Mouse (Mus musculus): Measurements from ENCODE around the gene Crtac1. TPM values are rescaled to one million over a fixed set of nuclear protein-coding genes. Genes with fewer than 3 reads are reported as not detected.

Gene Crtac1
- polyA plus RNA-seq (2016; fragmentation: Nextera tagmentation; extraction: Ambion mirVana), result 8.1 TPM in 2 replicates

- Histone ChIP-seq H3K27ac (replicated peaks) (peak within 1 kb of the TSS; percentile 86), H3K27me3 (peaks cover 62% of the 10 kb centered on the region)
- 0% methylated on average over 45 of the region's 88 CpGs for WGBS
Observed at GRCm38 (mm10) chr19:42431485-42432190, at the start of gene Crtac1. Crtac1 (minus strand) TSS chr19:42431783.

GRCm38 (mm10) chr19:42478303-42478702, 46.7 kb upstream of the Crtac1 start:
- Histone ChIP-seq H3K9ac (replicated peaks) (no peak overlapping the region), H3K4me1 (no peaks in the 10 kb centered on the region), H3K4me3 (no peak overlapping the region), H3K4me2 (replicated peaks) (no peak overlapping the region), H3K27me3 (no peaks in the 10 kb centered on the region; the same call in 1 of the 2 replicates), H3K36me3 (no peaks in the 10 kb centered on the region), H3K27ac (replicated peaks) (no peak overlapping the region), H3K9me3 (no peaks in the 10 kb centered on the region)
- ATAC-seq (ENCODE audit: low FRiP score, low read depth), result no peak
- WGBS, result 37% methylated on average over 12 of the region's 12 CpGs

More at GRCm38 (mm10) chr19:42431485-42432190, at the start of gene Crtac1:
- Histone ChIP-seq H3K36me3 (no peaks in the 10 kb centered on the region), H3K4me2 (replicated peaks) (peak within 1 kb of the TSS; percentile 75), H3K4me3 (peak within 1 kb of the TSS; percentile 64), H3K4me1 (peaks cover 17% of the 10 kb centered on the region), H3K9me3 (no peaks in the 10 kb centered on the region), H3K9ac (replicated peaks) (peak within 1 kb of the TSS; percentile 79)
- peak; percentile 96 for ATAC-seq (ENCODE audit: low FRiP score, low read depth)

DNA sequence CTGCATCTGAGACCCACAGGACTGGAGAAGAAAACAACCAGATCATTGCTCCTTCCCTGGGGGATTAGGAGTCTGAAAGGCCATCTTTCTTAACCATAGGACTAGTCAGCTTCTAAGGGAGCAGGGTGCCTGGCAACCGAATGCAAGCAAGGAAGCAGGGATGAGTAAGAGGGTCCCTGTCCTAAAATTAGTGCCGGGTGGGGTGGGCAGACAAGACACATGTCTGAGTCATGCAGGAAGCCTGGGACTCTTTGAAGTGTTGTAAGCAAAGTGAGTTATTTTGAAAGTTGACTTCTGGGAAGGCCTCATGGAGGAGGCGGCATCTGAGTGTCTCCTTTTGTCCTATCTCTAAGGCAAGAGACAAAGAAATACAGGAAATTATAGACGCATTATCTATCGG, 46.2 kb upstream of the Crtac1 start:
- no peak for ATAC-seq (ENCODE audit: low FRiP score, low read depth)
- Histone ChIP-seq H3K4me2 (replicated peaks) (no peak overlapping the region), H3K27ac (replicated peaks) (no peak overlapping the region), H3K27me3 (no peaks in the 10 kb centered on the region; the same call in 1 of the 2 replicates), H3K36me3 (no peaks in the 10 kb centered on the region), H3K9ac (replicated peaks) (no peak overlapping the region), H3K4me3 (no peak overlapping the region), H3K4me1 (no peaks in the 10 kb centered on the region), H3K9me3 (no peaks in the 10 kb centered on the region)
- WGBS, result 80% methylated on average over 5 of the region's 5 CpGs

DNA sequence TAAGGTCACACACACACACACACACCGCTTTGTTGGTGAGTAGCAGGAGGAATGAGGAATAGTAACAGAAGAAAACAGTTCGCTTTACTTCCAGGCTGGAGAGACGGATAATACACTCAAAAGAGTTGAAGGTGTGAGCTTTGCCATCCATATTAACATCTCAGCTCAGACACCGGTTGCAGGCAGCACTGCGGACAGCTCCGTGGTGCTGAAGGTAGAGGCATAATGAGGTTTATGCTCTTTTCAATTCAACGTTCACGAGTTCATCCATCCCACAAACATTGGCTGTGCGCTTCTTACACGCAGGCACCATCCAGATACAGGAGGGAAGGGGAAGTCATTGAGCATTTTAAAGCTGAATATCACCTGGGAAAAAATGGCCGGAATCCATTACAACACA, 41.2 kb upstream of the Crtac1 start:
- Histone ChIP-seq H3K4me3 (no peak overlapping the region), H3K4me2 (replicated peaks) (no peak overlapping the region), H3K27ac (replicated peaks) (no peak overlapping the region), H3K4me1 (peaks cover 4% of the 10 kb centered on the region; the same call in 1 of the 2 replicates), H3K9me3 (no peaks in the 10 kb centered on the region), H3K36me3 (no peaks in the 10 kb centered on the region), H3K27me3 (no peaks in the 10 kb centered on the region), H3K9ac (replicated peaks) (no peak overlapping the region)
- ATAC-seq (ENCODE audit: low FRiP score, low read depth), result no peak
- 34% methylated on average over 11 of the region's 11 CpGs for WGBS

- no peak overlapping the region for H3K4me3 ChIP-seq
- no peaks in the 10 kb centered on the region for H3K36me3 ChIP-seq
- H3K27ac ChIP-seq (replicated peaks), result no peak overlapping the region; the same call in 1 of the 2 replicates
- no peaks in the 10 kb centered on the region for H3K27me3 ChIP-seq
- H3K4me1 ChIP-seq, result peaks cover 4% of the 10 kb centered on the region; the same call in 1 of the 2 replicates
- no peak for ATAC-seq (ENCODE audit: low FRiP score, low read depth)
- no peaks in the 10 kb centered on the region for H3K9me3 ChIP-seq
- H3K4me2 ChIP-seq (replicated peaks), result no peak overlapping the region
- WGBS, result 60% methylated on average over 4 of the region's 4 CpGs
- H3K9ac ChIP-seq (replicated peaks), result no peak overlapping the region
Observed at GRCm38 (mm10) chr19:42471571-42471970, 40.0 kb upstream of the Crtac1 start.

GRCm38 (mm10) chr19:42461851-42462250, 30.3 kb upstream of the Crtac1 start:
- Histone ChIP-seq H3K27me3 (no peaks in the 10 kb centered on the region), H3K9ac (replicated peaks) (no peak overlapping the region), H3K9me3 (no peaks in the 10 kb centered on the region), H3K36me3 (no peaks in the 10 kb centered on the region), H3K4me3 (no peak overlapping the region), H3K4me1 (peaks cover 9% of the 10 kb centered on the region; the same call in 1 of the 2 replicates), H3K4me2 (replicated peaks) (no peak overlapping the region), H3K27ac (replicated peaks) (no peak overlapping the region)
- WGBS, result 53% methylated on average over 6 of the region's 6 CpGs
- no peak for ATAC-seq (ENCODE audit: low FRiP score, low read depth)

DNA sequence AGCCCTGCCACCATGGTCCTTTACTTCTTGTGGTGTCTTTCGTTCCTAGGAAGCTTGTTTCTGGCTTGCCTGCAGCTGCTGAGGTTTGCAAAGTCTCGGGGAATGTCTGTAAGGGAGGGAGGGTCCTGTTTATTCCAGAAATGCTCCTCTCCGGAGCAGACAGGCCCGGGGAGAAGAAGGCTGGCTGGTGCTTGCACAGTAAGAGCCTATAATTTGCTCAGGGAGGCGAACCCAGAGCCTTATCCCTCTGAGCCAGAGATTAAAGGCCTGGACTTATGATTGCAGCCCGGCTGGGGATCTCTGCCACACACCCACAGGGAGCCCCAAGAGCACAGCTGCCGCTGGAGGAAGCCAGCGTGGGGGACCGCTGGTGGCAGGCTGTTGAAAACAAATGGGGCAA, 29.8 kb upstream of the Crtac1 start:
- H3K27ac ChIP-seq (replicated peaks), result no peak overlapping the region
- no peak for ATAC-seq (ENCODE audit: low FRiP score, low read depth)
- WGBS, result 38% methylated on average over 9 of the region's 9 CpGs

GRCm38 (mm10) chr19:42459512-42459911, 27.9 kb upstream of the Crtac1 start:
- Histone ChIP-seq H3K9me3 (no peaks in the 10 kb centered on the region), H3K9ac (replicated peaks) (no peak overlapping the region), H3K4me1 (peaks cover 9% of the 10 kb centered on the region; the same call in 1 of the 2 replicates), H3K36me3 (no peaks in the 10 kb centered on the region), H3K4me2 (replicated peaks) (no peak overlapping the region), H3K27me3 (no peaks in the 10 kb centered on the region), H3K4me3 (no peak overlapping the region), H3K27ac (replicated peaks) (no peak overlapping the region)
- WGBS, result 89% methylated on average over 8 of the region's 8 CpGs
- ATAC-seq (ENCODE audit: low FRiP score, low read depth), result no peak

More for the DNA sequence above, 29.8 kb upstream of the Crtac1 start:
- no peaks in the 10 kb centered on the region for H3K9me3 ChIP-seq
- H3K4me3 ChIP-seq, result no peak overlapping the region
- no peaks in the 10 kb centered on the region for H3K27me3 ChIP-seq
- H3K4me2 ChIP-seq (replicated peaks), result no peak overlapping the region
- H3K9ac ChIP-seq (replicated peaks), result no peak overlapping the region
- H3K4me1 ChIP-seq, result peaks cover 9% of the 10 kb centered on the region; the same call in 1 of the 2 replicates
- H3K36me3 ChIP-seq, result no peaks in the 10 kb centered on the region

DNA sequence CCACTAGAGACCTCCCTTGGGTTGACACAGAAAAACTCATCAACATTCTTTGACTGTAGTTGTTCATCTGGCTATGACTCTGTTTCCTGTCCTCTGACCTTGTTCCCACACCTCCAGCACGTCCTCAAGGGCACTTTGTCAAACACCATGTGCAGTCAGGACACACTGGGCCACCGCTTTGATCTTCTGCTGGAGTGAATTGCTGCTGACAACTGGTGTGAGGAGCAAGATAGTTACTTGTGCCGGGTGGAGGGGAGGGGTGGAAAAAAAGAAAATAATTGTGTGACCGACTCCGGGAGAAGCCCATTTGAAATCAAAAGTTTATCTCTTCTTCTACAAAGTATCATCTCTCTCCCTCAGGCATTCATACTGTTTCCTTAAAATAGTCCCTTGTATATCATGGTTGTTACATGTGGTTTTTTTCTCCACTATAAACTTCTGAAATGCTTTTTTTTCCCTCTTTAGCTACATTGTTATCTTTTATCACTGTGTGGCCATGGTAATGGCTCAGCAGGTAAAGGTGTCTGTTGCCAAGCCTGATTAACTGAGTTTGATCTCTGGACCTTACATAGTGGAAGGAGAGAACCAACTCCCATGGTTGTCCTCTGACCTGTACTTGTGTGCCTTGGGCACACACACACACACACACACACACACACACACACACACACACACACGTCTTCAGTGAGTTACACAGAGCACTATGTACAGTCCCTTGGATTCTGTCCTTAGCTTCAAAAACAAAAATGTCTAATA, 23.1 kb upstream of the Crtac1 start:
- 73% methylated on average over 6 of the region's 6 CpGs for WGBS
- H3K27ac ChIP-seq (replicated peaks), result no peak overlapping the region
- H3K36me3 ChIP-seq, result no peaks in the 10 kb centered on the region
- H3K27me3 ChIP-seq, result no peaks in the 10 kb centered on the region
- no peaks in the 10 kb centered on the region for H3K9me3 ChIP-seq
- no peak overlapping the region for H3K4me3 ChIP-seq
- H3K4me1 ChIP-seq, result no peaks in the 10 kb centered on the region
- H3K4me2 ChIP-seq (replicated peaks), result no peak overlapping the region
- no peak for ATAC-seq (ENCODE audit: low FRiP score, low read depth)
- no peak overlapping the region for H3K9ac ChIP-seq (replicated peaks)

GRCm38 (mm10) chr19:42454006-42454405, 22.4 kb upstream of the Crtac1 start:
- no peak for ATAC-seq (ENCODE audit: low FRiP score, low read depth)
- no peak overlapping the region for H3K9ac ChIP-seq (replicated peaks)
- no peak overlapping the region for H3K27ac ChIP-seq (replicated peaks)
- no peaks in the 10 kb centered on the region for H3K9me3 ChIP-seq
- no peaks in the 10 kb centered on the region for H3K36me3 ChIP-seq
- no peak overlapping the region for H3K4me2 ChIP-seq (replicated peaks)
- WGBS, result 93% methylated on average over 9 of the region's 9 CpGs
- no peaks in the 10 kb centered on the region for H3K4me1 ChIP-seq
- no peak overlapping the region for H3K4me3 ChIP-seq
- no peaks in the 10 kb centered on the region for H3K27me3 ChIP-seq

- WGBS, result 91% methylated on average over 7 of the region's 7 CpGs
- H3K27me3 ChIP-seq, result no peaks in the 10 kb centered on the region
Observed at GRCm38 (mm10) chr19:42452539-42452938, 21.0 kb upstream of the Crtac1 start.

GRCm38 (mm10) chr19:42448539-42448938, 17.0 kb upstream of the Crtac1 start:
- no peak for ATAC-seq (ENCODE audit: low FRiP score, low read depth)
- 94% methylated on average over 10 of the region's 10 CpGs for WGBS
- no peaks in the 10 kb centered on the region for H3K4me1 ChIP-seq
- H3K4me2 ChIP-seq (replicated peaks), result no peak overlapping the region
- no peak overlapping the region for H3K4me3 ChIP-seq
- H3K36me3 ChIP-seq, result no peaks in the 10 kb centered on the region
- no peak overlapping the region for H3K9ac ChIP-seq (replicated peaks)
- H3K9me3 ChIP-seq, result no peaks in the 10 kb centered on the region
- no peaks in the 10 kb centered on the region for H3K27me3 ChIP-seq
- H3K27ac ChIP-seq (replicated peaks), result no peak overlapping the region

More at GRCm38 (mm10) chr19:42452539-42452938, 21.0 kb upstream of the Crtac1 start:
- Histone ChIP-seq H3K9me3 (no peaks in the 10 kb centered on the region), H3K27ac (replicated peaks) (no peak overlapping the region), H3K4me1 (no peaks in the 10 kb centered on the region), H3K36me3 (no peaks in the 10 kb centered on the region), H3K4me2 (replicated peaks) (no peak overlapping the region), H3K9ac (replicated peaks) (no peak overlapping the region), H3K4me3 (no peak overlapping the region)
- ATAC-seq (ENCODE audit: low FRiP score, low read depth), result no peak
